In genomic region chr11:49100409-49100808, GRCm38 (mm10) we compare ENCODE assay signal across 20 mouse cellular contexts. TPM values are rescaled to one million over a fixed set of nuclear protein-coding genes. Genes with fewer than 3 reads are reported as not detected.
DNase-seq lines count a peak whose midpoint lies in the region; ATAC-seq lines count a peak whose summit lies in the region.
"Had no signal": no experiment of that assay in that cellular context is flagged by ENCODE, and none has a peak within 500 bp of the region (broad histone marks: within the 10 kb centered on the region; RNA-seq: fewer than 3 reads in every experiment).

No protein-coding gene starts in this region.

- no peaks in the 10 kb centered on the region for H3K4me1 ChIP-seq in midbrain, embryonic 13.5 days (replicated peaks)

- no peaks in the 10 kb centered on the region for H3K36me3 ChIP-seq in midbrain, embryonic 13.5 days
- H3K36me3 ChIP-seq: embryonic facial prominence, embryonic 13.5 days; liver, embryonic 15.5 days had no signal

- WGBS in midbrain, embryonic 13.5 days: 87% methylated on average over 3 of the region's 3 CpGs

- H3K4me3 ChIP-seq in midbrain, embryonic 13.5 days (replicated peaks): no peak overlapping the region
- H3K4me3 ChIP-seq: embryonic facial prominence, embryonic 13.5 days; liver, embryonic 15.5 days had no signal

- H3K9ac ChIP-seq in midbrain, embryonic 13.5 days (replicated peaks): no peak overlapping the region
- H3K9ac ChIP-seq: embryonic facial prominence, embryonic 13.5 days; hindbrain, embryonic 14.5 days; liver, embryonic 15.5 days had no signal

- no peak overlapping the region for H3K4me2 ChIP-seq in midbrain, embryonic 13.5 days (replicated peaks)
- H3K4me2 ChIP-seq: embryonic facial prominence, embryonic 13.5 days; hindbrain, embryonic 14.5 days; liver, embryonic 15.5 days had no signal

- intact Hi-C loops in gastrocnemius, postnatal 14 days (cut with DNase I; ENCODE audit: low total_unique reads): loop anchor here (5.0 to 10.0 kb wide), 2 partner anchors 174 to 313 kb away; partner anchors contain the start of gene Olfr1393

- H3K27ac ChIP-seq in midbrain, embryonic 13.5 days: no peak overlapping the region
- H3K27ac ChIP-seq: embryonic facial prominence, embryonic 13.5 days; hindbrain, embryonic 14.5 days had no signal

- DNase-seq in thymus, postnatal 0 days (ENCODE audit: low spot score): peak; percentile 54
- DNase-seq in thymus, postnatal 14 days: no peak
- peak; percentile 25 for DNase-seq in adipocyte (ENCODE audit: low spot score)
- DNase-seq in c-Kit-positive CD71-positive TER-119-positive erythroid progenitor cells, embryonic 14.5 days (ENCODE audit: low spot score): no peak
- no peak for DNase-seq in gastrocnemius, postnatal 14 days
- DNase-seq: cerebellum, postnatal 14 days; gastrocnemius, postnatal 10 days; kidney, adult 2 months; retina, postnatal 1 day; thymus, postnatal 25 days had no signal

- ATAC-seq in megakaryocyte, adult 5-6 weeks (ENCODE audit: poor library complexity, severe bottlenecking): peak; percentile 73
- ATAC-seq in midbrain, embryonic 13.5 days: no peak
- ATAC-seq: forebrain, embryonic 14.5 days had no signal

- no peaks in the 10 kb centered on the region for H3K27me3 ChIP-seq in midbrain, embryonic 13.5 days
- H3K27me3 ChIP-seq: embryonic facial prominence, embryonic 13.5 days; liver, embryonic 15.5 days had no signal

- H3K9me3 ChIP-seq in midbrain, embryonic 13.5 days: no peaks in the 10 kb centered on the region
- H3K9me3 ChIP-seq: embryonic facial prominence, embryonic 13.5 days; liver, embryonic 15.5 days had no signal

RNA-seq across cellular contexts. Expression of gene Olfr1396, which starts 14.3 kb away (rescaled TPM):
- polyA plus RNA-seq in thymus, postnatal 0 days (2015; fragmentation: Nextera tagmentation; extraction: Ambion mirVana): 0.10 and 0.16 TPM in 2 replicates
- not detected in 2 replicates for total RNA-seq in megakaryocyte, adult 5-6 weeks (2015)
- total RNA-seq in megakaryocyte, adult 5-6 weeks (2017): not detected in 2 replicates
- not detected in 2 replicates for polyA plus RNA-seq in midbrain, embryonic 13.5 days (2015; fragmentation: Nextera tagmentation; extraction: Ambion mirVana)
- total RNA-seq in gastrocnemius, postnatal 14 days (2021): under 1 TPM in 1 of 2 experiments, not detected in 1; 0.04 TPM
- total RNA-seq: ES-E14; gastrocnemius, postnatal 10 days; layer of hippocampus, adult 18-20 months; left cerebral cortex, postnatal 10 days had no signal
- polyA plus RNA-seq: embryonic facial prominence, embryonic 13.5 days; forebrain, embryonic 14.5 days; heart, embryonic 14.5 days; hindbrain, embryonic 14.5 days; liver, embryonic 15.5 days had no signal

RNA-seq across cellular contexts. Expression of gene Ifi47, which starts 24.0 kb away (rescaled TPM):
- polyA plus RNA-seq in thymus, postnatal 0 days (2015; fragmentation: Nextera tagmentation; extraction: Ambion mirVana): 87.1 and 88.7 TPM in 2 replicates
- 92.4 and 108 TPM in 2 replicates for total RNA-seq in megakaryocyte, adult 5-6 weeks (2015)
- total RNA-seq in megakaryocyte, adult 5-6 weeks (2017): 39.4 and 46.3 TPM in 2 replicates
- 0.39 and 0.64 TPM in 2 replicates for polyA plus RNA-seq in midbrain, embryonic 13.5 days (2015; fragmentation: Nextera tagmentation; extraction: Ambion mirVana)
- 1 to 10 TPM in 1 of 2 experiments, under 1 TPM in 1; 0.93 to 1.5 TPM for total RNA-seq in gastrocnemius, postnatal 14 days (2021)

RNA-seq across cellular contexts. Expression of gene Tgtp2, which starts 36.4 kb away (rescaled TPM):
- polyA plus RNA-seq in thymus, postnatal 0 days (2015; fragmentation: Nextera tagmentation; extraction: Ambion mirVana): 58.7 and 59.3 TPM in 2 replicates
- 12.4 and 17.6 TPM in 2 replicates for total RNA-seq in megakaryocyte, adult 5-6 weeks (2015)
- 30.2 and 39.3 TPM in 2 replicates for total RNA-seq in megakaryocyte, adult 5-6 weeks (2017)
- not detected in 2 replicates for polyA plus RNA-seq in midbrain, embryonic 13.5 days (2015; fragmentation: Nextera tagmentation; extraction: Ambion mirVana)
- not detected for total RNA-seq in gastrocnemius, postnatal 14 days (2021)
- total RNA-seq: ES-E14; gastrocnemius, postnatal 10 days; layer of hippocampus, adult 18-20 months; left cerebral cortex, postnatal 10 days had no signal
- polyA plus RNA-seq: heart, embryonic 14.5 days; hindbrain, embryonic 14.5 days had no signal

RNA-seq across cellular contexts. Expression of gene Olfr1395, which starts 41.7 kb away (rescaled TPM):
- not detected in 2 replicates for polyA plus RNA-seq in thymus, postnatal 0 days (2015; fragmentation: Nextera tagmentation; extraction: Ambion mirVana)
- not detected in 2 replicates for total RNA-seq in megakaryocyte, adult 5-6 weeks (2015)
- not detected in 2 replicates for total RNA-seq in megakaryocyte, adult 5-6 weeks (2017)
- not detected in 2 replicates for polyA plus RNA-seq in midbrain, embryonic 13.5 days (2015; fragmentation: Nextera tagmentation; extraction: Ambion mirVana)
- total RNA-seq in gastrocnemius, postnatal 14 days (2021): not detected
- total RNA-seq: ES-E14; gastrocnemius, postnatal 10 days; layer of hippocampus, adult 18-20 months; left cerebral cortex, postnatal 10 days had no signal
- polyA plus RNA-seq: embryonic facial prominence, embryonic 13.5 days; forebrain, embryonic 14.5 days; heart, embryonic 14.5 days; hindbrain, embryonic 14.5 days; kidney, adult 2 months; liver, embryonic 15.5 days had no signal

RNA-seq across cellular contexts. Expression of gene 9930111J21Rik2, which starts 49.4 kb away (rescaled TPM):
- polyA plus RNA-seq in thymus, postnatal 0 days (2015; fragmentation: Nextera tagmentation; extraction: Ambion mirVana): 1.1 and 1.5 TPM in 2 replicates
- total RNA-seq in megakaryocyte, adult 5-6 weeks (2015): 180 and 184 TPM in 2 replicates
- total RNA-seq in megakaryocyte, adult 5-6 weeks (2017): 161 and 172 TPM in 2 replicates
- polyA plus RNA-seq in midbrain, embryonic 13.5 days (2015; fragmentation: Nextera tagmentation; extraction: Ambion mirVana): 0.15 and 0.30 TPM in 2 replicates
- 1 to 10 TPM; 1.0 to 1.4 TPM for total RNA-seq in gastrocnemius, postnatal 14 days (2021)

Comparison
In these comparisons a context has a peak if more than half of its experiments do, and no peak if none do; other contexts are left out.
1. DNase-seq: peak in thymus, postnatal 0 days (single experiment) and adipocyte (single experiment); none in thymus, postnatal 14 days (single experiment), c-Kit-positive CD71-positive TER-119-positive erythroid progenitor cells, embryonic 14.5 days (single experiment) and gastrocnemius, postnatal 14 days (single experiment).
2. RNA of gene Ifi47, which starts 24.0 kb away (total RNA-seq): 39.4 to 108 TPM in megakaryocyte, adult 5-6 weeks; 0.93 to 1.5 TPM in gastrocnemius, postnatal 14 days; every median in the first group is over 10 times any median in the second.
3. RNA of gene Tgtp2, which starts 36.4 kb away (total RNA-seq): 12.4 to 39.3 TPM in megakaryocyte, adult 5-6 weeks; not detected in gastrocnemius, postnatal 14 days; every median in the first group is over 10 times any median in the second.